Mouse (Mus musculus) embryonic fibroblast, embryonic 13.5 days (primary cell): Measurements from ENCODE around the gene Galntl6.

ENCODE experiments used
- CTCF ChIP-seq: IDR thresholded peaks from 2 replicates; pipeline ENCODE4 v1.5.1; 2011; ENCODE audit warnings: mild to moderate bottlenecking, control low read depth, low read length, moderate library complexity, borderline replicate concordance; ENCODE audit not compliant: insufficient read depth
- POLR2A ChIP-seq: IDR thresholded peaks from 2 replicates; pipeline ENCODE4 v1.6.1; 2011; ENCODE audit warnings: low read depth, mild to moderate bottlenecking, control low read depth, low read length, moderate library complexity

- TF ChIP-seq CTCF (no peak), POLR2A (0 out of 2 replicates have a peak, but pooled peaks have one; percentile 23)
Observed at GRCm38 (mm10) chr8:57800327-57800726, 1112.1 kb downstream of the Galntl6 start.
